Mouse (Mus musculus) heart, embryonic 14.5 days (tissue): ENCODE data around the gene Bphl. TPM values are rescaled to one million over a fixed set of nuclear protein-coding genes. Genes with fewer than 3 reads are reported as not detected.

ENCODE experiments used
- ATAC-seq: fragments of 200-750 bp; cut with Nextera tagmentation; 2 replicates; pipeline ENCODE4 v1.8.0; 2017; ENCODE audit warnings: low read depth, moderate TSS enrichment; ENCODE audit not compliant: insufficient number of reproducible peaks, insufficient read depth, low FRiP score
- H3K27ac ChIP-seq, 2 experiments: fragments of 200-500 bp in 1 of 2; fragments of 300-500 bp in 1 of 2; sonication (generic) in 1 of 2; replicated peaks in 1 of 2; 2 replicates each; pipeline ENCODE4 v1.5.1; 2012 to 2014; ENCODE audit warnings: low read depth in 2 of 2, low read length in 2 of 2, control low read depth in 1 of 2, mild to moderate bottlenecking in 1 of 2, mixed read lengths in 1 of 2; ENCODE audit not compliant: control insufficient read depth in 1 of 2, insufficient read depth in 1 of 2
- H3K27me3 ChIP-seq: fragments of 300-500 bp; sonication (generic); 2 replicates; pipeline ENCODE4 v1.6.1; 2014; ENCODE audit warnings: mild to moderate bottlenecking, low read length, control low read depth; ENCODE audit not compliant: control insufficient read depth, insufficient read depth
- H3K36me3 ChIP-seq: fragments of 300-500 bp; sonication (generic); 2 replicates; pipeline ENCODE4 v1.6.1; 2014; ENCODE audit warnings: mild to moderate bottlenecking, control low read depth, low read length, mixed read lengths; ENCODE audit not compliant: control insufficient read depth, insufficient read depth
- H3K4me1 ChIP-seq, 2 experiments: fragments of 200-500 bp in 1 of 2; fragments of 300-500 bp in 1 of 2; sonication (generic) in 1 of 2; 2 replicates each; pipeline ENCODE4 v1.6.1; 2012 to 2014; ENCODE audit warnings: low read length in 2 of 2, control low read depth in 1 of 2, mixed read lengths in 1 of 2; ENCODE audit not compliant: control insufficient read depth in 2 of 2, insufficient read depth in 2 of 2
- H3K4me2 ChIP-seq: fragments of 300-500 bp; sonication (generic); 2 replicates; pipeline ENCODE4 v1.6.1; 2014; ENCODE audit warnings: mild to moderate bottlenecking, low read length
- H3K4me3 ChIP-seq, 2 experiments: fragments of 200-500 bp in 1 of 2; fragments of 300-500 bp in 1 of 2; sonication (generic) in 1 of 2; 2 replicates each; pipeline ENCODE4 v1.5.1; 2012 to 2014; ENCODE audit warnings: low read length in 2 of 2, mild to moderate bottlenecking in 2 of 2, control low read depth in 1 of 2, low read depth in 1 of 2, moderate library complexity in 1 of 2; ENCODE audit not compliant: control insufficient read depth in 1 of 2, insufficient read depth in 1 of 2
- H3K9ac ChIP-seq: fragments of 300-500 bp; sonication (generic); 2 replicates; pipeline ENCODE4 v1.6.1; 2014; ENCODE audit warnings: mild to moderate bottlenecking, low read length
- H3K9me3 ChIP-seq: fragments of 300-500 bp; sonication (generic); 2 replicates; pipeline ENCODE4 v1.6.1; 2016; ENCODE audit warnings: low read length, control low read depth; ENCODE audit not compliant: control insufficient read depth
- WGBS: fragments of 180-500 bp; shearing (Covaris S2); extraction: QIAGEN DNeasy Blood & Tissue Kit; methylation state at CpG from one replicate; pipeline ENCODE4 v1.1.7; 2014; 5-methylcytosine and 5-hydroxymethylcytosine counted together
- polyA plus RNA-seq: library from polyadenylated mRNA; unstranded; fragments of >200 nt; fragmentation: Nextera tagmentation; extraction: Ambion mirVana; gene quantifications from 2 replicates; pipeline ENCODE4 v1.2.1, GENCODE M21; 2014

The Bphl gene
- polyA plus RNA-seq: 45.2 and 50.1 TPM in 2 replicates

DNA sequence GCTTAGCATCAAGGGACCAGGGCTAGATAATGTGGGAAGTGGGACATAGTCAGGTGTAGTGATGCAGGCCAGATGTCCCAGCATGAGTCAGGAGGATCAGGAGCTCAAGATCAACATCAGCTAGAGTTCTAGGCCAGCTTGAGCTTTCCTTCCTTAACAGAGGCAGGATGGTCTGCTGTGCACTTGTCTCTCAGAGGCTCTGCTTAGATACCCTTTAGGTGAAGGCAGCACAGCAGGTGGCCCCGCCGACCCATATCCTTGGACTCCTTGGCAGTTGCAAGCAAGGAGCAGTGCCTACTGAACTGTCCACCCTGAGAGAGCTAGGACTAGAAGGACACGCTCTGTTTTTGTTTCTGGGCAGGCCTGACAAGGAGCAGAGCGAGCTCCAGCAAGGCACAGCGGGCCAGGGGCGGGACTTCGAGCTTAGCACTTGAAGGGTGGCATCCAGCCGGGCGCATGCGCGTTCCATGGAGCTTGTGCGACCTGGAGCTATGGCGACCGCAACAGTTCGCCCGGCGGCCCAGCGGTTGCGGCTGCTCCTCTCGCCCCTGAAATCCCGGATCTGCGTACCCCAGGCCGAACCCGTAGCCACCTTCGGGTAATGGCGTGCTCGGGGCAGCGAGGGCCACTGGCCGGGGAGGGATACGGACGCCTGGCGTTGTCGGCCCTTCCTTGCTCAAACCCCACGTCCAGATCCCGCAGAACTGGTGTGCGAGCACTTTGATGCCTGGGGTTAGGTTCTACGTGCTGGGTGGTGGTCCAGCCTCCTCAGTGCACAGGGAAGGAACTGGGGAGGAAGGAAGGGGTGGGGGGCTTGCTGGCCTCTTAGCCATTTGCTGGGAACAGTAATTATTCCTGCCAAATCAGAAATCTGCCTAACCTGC is at the start of gene Bphl:
Gene Bphl (plus strand): TSS at position 426 of the 884 bp plus-strand sequence.
- peak within 1 kb of the TSS; percentile 72 to 86 for H3K4me3 ChIP-seq
- H3K9ac ChIP-seq: peak within 1 kb of the TSS; percentile 96
- H3K9me3 ChIP-seq: no peaks in the 10 kb centered on the region
- H3K27me3 ChIP-seq: no peaks in the 10 kb centered on the region
- peak; percentile 90 for ATAC-seq
- WGBS: under 1% methylated on average over 37 of the region's 37 CpGs
- peak within 1 kb of the TSS; percentile 86 for H3K4me2 ChIP-seq
- H3K27ac ChIP-seq: peak within 1 kb of the TSS; percentile 73 to 91
- H3K36me3 ChIP-seq: peaks cover 24% of the 10 kb centered on the region
- peaks cover 8 to 18% of the 10 kb centered on the region in 2 experiments for H3K4me1 ChIP-seq

DNA sequence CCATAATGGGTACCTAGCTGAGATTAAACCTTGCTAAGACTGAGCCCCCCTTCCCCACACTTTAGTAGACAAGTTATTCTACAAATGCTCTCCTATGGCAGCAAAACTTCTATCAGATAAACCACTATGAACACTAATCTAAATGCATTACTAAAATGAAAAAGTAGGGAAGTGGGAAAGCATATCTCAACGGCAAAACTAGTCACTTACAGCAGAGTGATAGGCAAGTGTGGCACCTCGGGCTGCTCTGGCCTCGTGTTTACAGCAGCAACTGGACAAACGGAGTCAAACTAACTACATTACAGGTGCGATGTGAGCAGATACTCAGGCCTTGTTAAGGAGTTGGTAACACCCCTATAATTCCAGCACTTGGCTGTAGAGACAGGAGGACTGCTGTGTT is 47.8 kb upstream of the Bphl start:
- no peak for ATAC-seq
- 76% methylated on average over 5 of the region's 5 CpGs for WGBS
- Histone ChIP-seq H3K4me3 (no peak overlapping the region), H3K9me3 (no peaks in the 10 kb centered on the region), H3K9ac (no peak overlapping the region), H3K27ac (no peak overlapping the region), H3K27me3 (no peaks in the 10 kb centered on the region), H3K4me2 (no peak overlapping the region), H3K4me1 (no peaks in the 10 kb centered on the region), H3K36me3 (peaks cover 23% of the 10 kb centered on the region)

DNA sequence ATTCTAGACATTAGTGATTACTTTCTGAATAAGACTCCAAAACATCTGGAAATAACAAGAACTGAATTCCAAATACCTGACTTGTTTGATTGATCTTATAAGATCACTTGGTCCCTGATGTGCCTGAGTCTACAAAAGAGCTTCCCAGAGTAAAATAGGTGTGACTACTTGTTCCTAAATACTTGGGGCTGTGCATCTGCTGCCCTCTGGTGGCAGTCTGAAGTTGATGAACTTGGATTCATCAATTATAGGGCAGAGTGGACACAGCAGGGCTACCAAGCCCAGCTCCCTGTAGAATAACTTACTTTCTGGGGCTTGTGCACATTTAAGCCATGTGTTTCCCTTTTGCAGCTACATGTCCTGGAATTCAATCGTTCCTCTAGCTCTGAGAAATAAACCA is 42.2 kb upstream of the Bphl start:
- no peak overlapping the region for H3K4me3 ChIP-seq
- H3K9ac ChIP-seq: no peak overlapping the region
- H3K27ac ChIP-seq: no peak overlapping the region
- ATAC-seq: no peak
- H3K4me2 ChIP-seq: no peak overlapping the region
- H3K4me1 ChIP-seq: no peaks in the 10 kb centered on the region
- H3K27me3 ChIP-seq: no peaks in the 10 kb centered on the region
- no peaks in the 10 kb centered on the region; the same call in 1 of the 2 replicates for H3K36me3 ChIP-seq
- no peaks in the 10 kb centered on the region for H3K9me3 ChIP-seq
- 15% methylated on average over 1 of the region's 1 CpGs for WGBS

DNA sequence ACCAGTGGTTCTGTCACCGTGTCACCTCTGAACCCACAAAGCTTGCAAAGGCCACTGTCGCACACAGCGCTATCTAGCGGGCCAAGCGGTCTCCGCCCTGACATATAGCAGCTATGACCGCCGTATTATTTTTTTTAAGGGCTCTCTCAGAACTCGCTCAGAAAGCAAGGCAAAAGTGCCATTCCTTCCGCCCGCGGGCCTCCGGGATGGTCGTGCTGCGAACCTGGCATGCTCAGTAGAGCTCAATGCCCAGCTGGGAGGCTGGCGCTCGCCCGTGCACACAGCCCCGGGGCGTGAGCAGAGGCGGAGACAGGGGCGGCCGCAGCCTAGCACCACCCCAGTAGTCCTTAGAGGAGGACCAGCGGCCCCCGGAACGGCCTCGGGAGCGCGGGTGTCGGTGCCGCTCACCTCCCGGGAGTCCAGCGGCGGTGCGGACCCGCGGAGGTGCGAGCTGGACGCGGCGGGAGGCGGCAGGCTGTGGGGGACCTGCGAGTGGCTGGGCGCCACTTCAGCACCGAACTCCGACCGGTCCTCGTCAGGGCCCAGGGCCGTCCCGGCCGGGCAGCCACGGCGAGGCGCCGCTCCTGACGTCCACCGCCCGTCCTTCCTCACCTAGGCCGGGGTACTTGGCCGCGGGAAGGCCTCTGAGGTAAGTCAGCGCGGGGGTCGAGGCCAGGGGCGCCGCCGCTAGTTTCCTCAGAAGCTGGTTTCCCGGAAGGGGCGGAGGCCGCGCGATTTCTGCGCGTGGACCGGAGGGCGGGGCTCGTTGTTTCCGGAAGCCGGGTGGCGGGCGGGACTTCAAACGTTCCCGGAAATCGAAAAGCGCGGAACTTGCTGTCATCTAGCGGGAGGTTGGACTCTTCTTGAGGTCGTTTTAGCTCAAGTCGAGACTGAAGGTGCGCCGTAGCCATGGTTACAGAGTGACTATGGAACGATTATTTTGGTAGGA is 35.1 kb upstream of the Bphl start, which contains the start of the genes Ripk1 and Serpinb6a:
Gene Ripk1 (plus strand): TSS at position 306 of the 949 bp plus-strand sequence.
Gene Serpinb6a (minus strand): TSS at position 737 of the 949 bp plus-strand sequence.
- Histone ChIP-seq H3K4me3 (peak within 1 kb of the TSS; percentile 89 to 97), H3K27ac (peak within 1 kb of the TSS; percentile 81 to 90), H3K4me1 (peaks cover 3 to 5% of the 10 kb centered on the region in 2 experiments), H3K9me3 (no peaks in the 10 kb centered on the region), H3K36me3 (no peaks in the 10 kb centered on the region), H3K4me2 (peak within 1 kb of the TSS; percentile 96), H3K27me3 (no peaks in the 10 kb centered on the region), H3K9ac (peak within 1 kb of the TSS; percentile 90)
- under 1% methylated on average over 92 of the region's 92 CpGs for WGBS
- ATAC-seq: peak; percentile 99

DNA sequence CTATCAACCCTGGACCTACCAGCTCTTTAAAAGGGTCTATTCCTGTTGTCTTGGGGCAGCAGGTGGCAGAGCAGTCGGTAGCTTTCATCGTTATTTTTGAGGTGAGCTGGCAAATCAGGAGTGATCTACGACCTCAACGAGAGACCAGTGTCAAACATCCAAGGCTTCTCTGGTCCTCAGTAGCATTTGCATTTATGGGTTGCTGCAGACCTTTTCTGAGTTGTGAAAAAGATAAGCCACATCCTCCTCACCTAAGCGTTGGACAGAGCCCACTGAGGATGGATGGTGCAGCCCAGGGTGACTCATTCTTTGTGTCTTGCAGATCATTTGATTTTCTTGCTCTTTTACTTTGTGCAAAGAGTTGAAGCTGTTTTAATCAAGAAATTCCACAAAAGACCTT is 34.3 kb upstream of the Bphl start:
- 6% methylated on average over 5 of the region's 5 CpGs for WGBS
- H3K27me3 ChIP-seq: no peaks in the 10 kb centered on the region
- ATAC-seq: no peak
- H3K4me3 ChIP-seq: peak overlapping the region; percentile 89 to 97
- H3K36me3 ChIP-seq: no peaks in the 10 kb centered on the region
- peak overlapping the region; percentile 96 for H3K4me2 ChIP-seq
- H3K27ac ChIP-seq: peak overlapping the region; percentile 2 to 90; a peak in 1 of 4 replicates
- H3K4me1 ChIP-seq: peaks cover 3 to 5% of the 10 kb centered on the region in 2 experiments
- H3K9me3 ChIP-seq: no peaks in the 10 kb centered on the region
- H3K9ac ChIP-seq: peak overlapping the region; percentile 90

DNA sequence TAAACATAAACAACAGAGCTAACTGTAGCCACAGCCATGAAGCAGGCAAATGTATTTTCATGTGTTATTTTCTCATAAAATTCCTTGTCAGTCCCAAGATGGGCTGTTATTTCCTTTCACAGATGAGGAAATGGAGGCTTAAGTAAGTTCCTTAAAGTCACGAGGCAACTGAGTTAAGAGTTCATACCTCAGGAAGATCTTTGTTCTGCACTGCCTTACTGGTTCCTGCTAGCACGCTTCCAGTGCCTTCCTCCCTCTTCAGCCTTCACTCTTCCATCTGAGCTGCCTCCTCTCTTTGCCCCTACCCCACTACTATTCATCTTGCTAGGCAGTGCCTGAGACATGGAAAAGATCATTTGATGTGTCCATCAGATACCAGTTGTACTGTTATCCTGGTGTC is 30.2 kb upstream of the Bphl start:
- H3K9ac ChIP-seq: no peak overlapping the region

DNA sequence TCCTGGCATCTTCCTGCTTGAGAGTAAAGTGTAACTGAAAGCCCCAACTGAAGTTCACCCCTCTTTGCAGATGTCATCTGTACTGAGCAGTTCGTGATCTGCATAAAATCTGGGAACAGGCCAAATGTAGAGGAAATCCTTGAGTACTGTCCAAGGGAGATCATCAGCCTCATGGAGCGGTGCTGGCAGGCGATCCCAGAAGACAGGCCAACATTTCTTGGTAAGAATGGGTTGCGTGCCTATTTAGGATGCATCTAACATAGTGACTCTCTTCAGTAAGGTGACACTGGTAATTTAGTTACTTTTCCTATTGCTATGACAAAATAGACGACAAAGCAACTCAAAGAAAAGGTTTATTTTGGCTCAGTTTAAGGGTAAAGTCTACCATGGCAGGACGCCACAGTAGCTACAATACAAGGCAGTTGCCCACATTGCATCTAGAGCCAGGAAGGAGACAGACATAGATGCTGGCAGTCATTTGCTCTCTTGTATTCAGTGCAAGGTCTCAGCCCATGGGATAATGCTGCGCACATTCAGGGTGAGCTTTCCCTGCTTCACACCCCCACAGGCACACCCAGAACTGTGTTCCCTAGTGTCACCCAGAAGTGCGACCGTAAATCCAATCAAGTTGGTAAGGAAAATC is 20.3 kb upstream of the Bphl start:
- no peak for ATAC-seq
- peaks cover 93% of the 10 kb centered on the region for H3K36me3 ChIP-seq

More for the DNA sequence above, 30.2 kb upstream of the Bphl start:
- Histone ChIP-seq H3K4me3 (no peak overlapping the region), H3K4me2 (no peak overlapping the region), H3K36me3 (peaks cover 28% of the 10 kb centered on the region), H3K4me1 (peaks cover 3 to 5% of the 10 kb centered on the region in 2 experiments), H3K27ac (0 out of 4 replicates have a peak overlapping the region, but pooled peaks of 1 of the 2 experiments have one; percentile 9), H3K9me3 (no peaks in the 10 kb centered on the region), H3K27me3 (no peaks in the 10 kb centered on the region)
- ATAC-seq: no peak
- WGBS: 70% methylated on average over 2 of the region's 2 CpGs

More for the DNA sequence above, 20.3 kb upstream of the Bphl start:
- Histone ChIP-seq H3K27ac (no peak overlapping the region), H3K9ac (no peak overlapping the region), H3K9me3 (no peaks in the 10 kb centered on the region), H3K4me2 (no peak overlapping the region), H3K4me1 (no peaks in the 10 kb centered on the region), H3K4me3 (no peak overlapping the region), H3K27me3 (no peaks in the 10 kb centered on the region)
- 87% methylated on average over 9 of the region's 9 CpGs for WGBS
